Mouse (Mus musculus): ENCODE data around the gene H2-Oa. TPM values are rescaled to one million over a fixed set of nuclear protein-coding genes. Genes with fewer than 3 reads are reported as not detected.
"Not testable (repeated sequence)": the region's sequence is repeated elsewhere in the genome, so short reads cannot be mapped to it uniquely, and the experiment has no call there.

Gene H2-Oa
- polyA plus RNA-seq, 1 experiment from 2014 or later: 0.65 TPM

- not testable (repeated sequence) for H3K9me3 ChIP-seq (ENCODE audit: control insufficient read depth, low read depth, low read length); ATAC-seq (ENCODE audit: insufficient number of reproducible peaks, insufficient read depth, low FRiP score, low read depth); H3K36me3 ChIP-seq (ENCODE audit: control insufficient read depth, insufficient read depth, low read length); H3K4me1 ChIP-seq (ENCODE audit: control insufficient read depth, insufficient read depth, low read length); H3K27me3 ChIP-seq (ENCODE audit: control insufficient read depth, insufficient read depth, low read length); H3K4me3 ChIP-seq (ENCODE audit: low read depth, low read length); H3K27ac ChIP-seq (ENCODE audit: low read length); H3K4me2 ChIP-seq (replicated peaks; ENCODE audit: low read depth, low read length); H3K9ac ChIP-seq (replicated peaks; ENCODE audit: low read depth, low read length)
- 88% methylated on average over 4 of the region's 4 CpGs for WGBS
Measured at GRCm38 (mm10) chr17:34144221-34144620, 52.1 kb downstream of the H2-Oa start.

Other genes starting within 250 kb of the H2-Oa start
- 75.6 and 79.6 TPM in 2 replicates for gene Cd320, start 249.2 kb upstream of the H2-Oa start, polyA plus RNA-seq (2014; fragmentation: Nextera tagmentation; extraction: Ambion mirVana)
- not detected in 2 replicates for gene Gm7029, start 218.5 kb upstream of the H2-Oa start, polyA plus RNA-seq (2014; fragmentation: Nextera tagmentation; extraction: Ambion mirVana)
- gene Kifc1, start 201.7 kb upstream of the H2-Oa start, polyA plus RNA-seq (2014; fragmentation: Nextera tagmentation; extraction: Ambion mirVana): 6.8 TPM in 2 replicates
- gene Platr17, start 187.2 kb upstream of the H2-Oa start, polyA plus RNA-seq (2014; fragmentation: Nextera tagmentation; extraction: Ambion mirVana): 0.54 and 1.00 TPM in 2 replicates
- gene Daxx, start 182.9 kb upstream of the H2-Oa start, polyA plus RNA-seq (2014; fragmentation: Nextera tagmentation; extraction: Ambion mirVana): 39.2 and 44.6 TPM in 2 replicates
- gene Tapbp, start 176.4 kb upstream of the H2-Oa start, polyA plus RNA-seq (2014; fragmentation: Nextera tagmentation; extraction: Ambion mirVana): 45.3 and 47.9 TPM in 2 replicates
- gene Zbtb22, start 176.4 kb upstream of the H2-Oa start, polyA plus RNA-seq (2014; fragmentation: Nextera tagmentation; extraction: Ambion mirVana): 9.4 and 10.4 TPM in 2 replicates
- gene Rgl2, start 162.8 kb upstream of the H2-Oa start, polyA plus RNA-seq (2014; fragmentation: Nextera tagmentation; extraction: Ambion mirVana): 38.4 and 39.8 TPM in 2 replicates
- 141 and 152 TPM in 2 replicates for gene Pfdn6, start 152.0 kb upstream of the H2-Oa start, polyA plus RNA-seq (2014; fragmentation: Nextera tagmentation; extraction: Ambion mirVana)
- gene Wdr46, start 151.7 kb upstream of the H2-Oa start, polyA plus RNA-seq (2014; fragmentation: Nextera tagmentation; extraction: Ambion mirVana): 19.0 and 23.0 TPM in 2 replicates
- gene B3galt4, start 140.9 kb upstream of the H2-Oa start, polyA plus RNA-seq (2014; fragmentation: Nextera tagmentation; extraction: Ambion mirVana): 2.8 and 2.9 TPM in 2 replicates
- 31.5 and 34.8 TPM in 2 replicates for gene Vps52, start 136.5 kb upstream of the H2-Oa start, polyA plus RNA-seq (2014; fragmentation: Nextera tagmentation; extraction: Ambion mirVana)
- gene Rps18, start 136.3 kb upstream of the H2-Oa start, polyA plus RNA-seq (2014; fragmentation: Nextera tagmentation; extraction: Ambion mirVana): 2,047 and 2,164 TPM in 2 replicates
- gene H2-K1, start 92.0 kb upstream of the H2-Oa start, polyA plus RNA-seq (2014; fragmentation: Nextera tagmentation; extraction: Ambion mirVana): 38.3 and 38.8 TPM in 2 replicates
- 7.5 and 8.6 TPM in 2 replicates for gene Ring1, start 67.7 kb upstream of the H2-Oa start, polyA plus RNA-seq (2014; fragmentation: Nextera tagmentation; extraction: Ambion mirVana)
- gene H2-Ke6, start 64.3 kb upstream of the H2-Oa start, polyA plus RNA-seq (2014; fragmentation: Nextera tagmentation; extraction: Ambion mirVana): 41.7 and 44.9 TPM in 2 replicates
- 81.3 and 91.7 TPM in 2 replicates for gene Slc39a7, start 60.7 kb upstream of the H2-Oa start, polyA plus RNA-seq (2014; fragmentation: Nextera tagmentation; extraction: Ambion mirVana)
- gene Rxrb, start 60.5 kb upstream of the H2-Oa start, polyA plus RNA-seq (2014; fragmentation: Nextera tagmentation; extraction: Ambion mirVana): 21.7 and 22.4 TPM in 2 replicates
- gene Col11a2, start 52.9 kb upstream of the H2-Oa start, polyA plus RNA-seq (2014; fragmentation: Nextera tagmentation; extraction: Ambion mirVana): 0.32 and 1.2 TPM in 2 replicates
- gene H2-DMa, start 27.2 kb downstream of the H2-Oa start, polyA plus RNA-seq (2014; fragmentation: Nextera tagmentation; extraction: Ambion mirVana): 11.9 and 15.1 TPM in 2 replicates
- gene Brd2, start 30.3 kb downstream of the H2-Oa start, polyA plus RNA-seq (2014; fragmentation: Nextera tagmentation; extraction: Ambion mirVana): 150 and 152 TPM in 2 replicates
- 0.35 and 0.38 TPM in 2 replicates for gene H2-DMb2, start 51.0 kb downstream of the H2-Oa start, polyA plus RNA-seq (2014; fragmentation: Nextera tagmentation; extraction: Ambion mirVana)
- 1.4 and 1.6 TPM in 2 replicates for gene H2-DMb1, start 60.7 kb downstream of the H2-Oa start, polyA plus RNA-seq (2014; fragmentation: Nextera tagmentation; extraction: Ambion mirVana)
- gene Tap1, start 95.2 kb downstream of the H2-Oa start, polyA plus RNA-seq (2014; fragmentation: Nextera tagmentation; extraction: Ambion mirVana): 5.2 and 7.2 TPM in 2 replicates
- 3.4 and 4.4 TPM in 2 replicates for gene Psmb9, start 95.4 kb downstream of the H2-Oa start, polyA plus RNA-seq (2014; fragmentation: Nextera tagmentation; extraction: Ambion mirVana)
- 5.9 and 8.3 TPM in 2 replicates for gene Psmb8, start 105.4 kb downstream of the H2-Oa start, polyA plus RNA-seq (2014; fragmentation: Nextera tagmentation; extraction: Ambion mirVana)
- gene Tap2, start 111.2 kb downstream of the H2-Oa start, polyA plus RNA-seq (2014; fragmentation: Nextera tagmentation; extraction: Ambion mirVana): 1.6 and 2.4 TPM in 2 replicates
- 0.54 TPM in 1 of 2 replicates, not detected in the other for gene H2-Ob, start 146.6 kb downstream of the H2-Oa start, polyA plus RNA-seq (2014; fragmentation: Nextera tagmentation; extraction: Ambion mirVana)
- 9.4 and 12.6 TPM in 2 replicates for gene H2-Ab1, start 165.3 kb downstream of the H2-Oa start, polyA plus RNA-seq (2014; fragmentation: Nextera tagmentation; extraction: Ambion mirVana)
- gene H2-Aa, start 195.5 kb downstream of the H2-Oa start, polyA plus RNA-seq (2014; fragmentation: Nextera tagmentation; extraction: Ambion mirVana): 3.0 and 4.4 TPM in 2 replicates
- gene H2-Eb1, start 213.5 kb downstream of the H2-Oa start, polyA plus RNA-seq (2014; fragmentation: Nextera tagmentation; extraction: Ambion mirVana): 2.8 and 2.9 TPM in 2 replicates
- not detected in 2 replicates for gene H2-Eb2, start 233.3 kb downstream of the H2-Oa start, polyA plus RNA-seq (2014; fragmentation: Nextera tagmentation; extraction: Ambion mirVana)